10 mouse cellular contexts compared by ENCODE assay signal in the genomic region with DNA sequence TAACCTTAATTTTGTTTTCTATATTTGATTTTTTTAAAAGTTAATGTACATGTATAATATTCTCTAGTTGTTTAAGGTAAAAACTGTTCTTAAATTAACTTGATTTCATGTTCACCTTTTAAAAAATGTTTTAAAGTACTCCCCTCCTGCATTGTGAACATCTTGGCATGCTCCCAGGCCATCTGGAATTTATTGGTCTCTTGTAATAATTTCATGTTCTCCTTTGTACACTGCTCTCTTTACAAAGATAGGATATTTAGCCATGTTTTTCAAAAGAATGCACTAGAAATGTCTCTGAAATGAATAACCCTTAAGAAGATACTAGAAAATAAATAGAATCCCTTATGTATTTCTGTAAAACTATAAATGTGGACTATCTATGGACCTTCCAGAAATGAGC. TPM values are rescaled to one million over a fixed set of nuclear protein-coding genes. Genes with fewer than 3 reads are reported as not detected.
A peak's percentile ranks its signal among the peaks of the same experiment; 100 is the strongest.
DNase-seq lines count a peak whose midpoint lies in the region; ATAC-seq and TF ChIP-seq lines count a peak whose summit lies in the region.
"Had no signal": no experiment of that assay in that cellular context is flagged by ENCODE, and none has a peak within 500 bp of the region (broad histone marks: within the 10 kb centered on the region; RNA-seq: fewer than 3 reads in every experiment).

No protein-coding gene starts in this region.

- no peak overlapping the region for H3K9ac ChIP-seq in forebrain, embryonic 14.5 days (ENCODE audit: low read length)
- no peak overlapping the region for H3K9ac ChIP-seq in forebrain, embryonic 13.5 days
- H3K9ac ChIP-seq in intestine, embryonic 14.5 days (ENCODE audit: low read length) = peak overlapping the region; percentile 91
- H3K9ac ChIP-seq in midbrain, embryonic 13.5 days (replicated peaks) = no peak overlapping the region

- H3K4me2 ChIP-seq in forebrain, embryonic 14.5 days (ENCODE audit: low read length) = no peak overlapping the region
- H3K4me2 ChIP-seq in forebrain, embryonic 13.5 days = no peak overlapping the region
- peak overlapping the region; percentile 63 for H3K4me2 ChIP-seq in intestine, embryonic 14.5 days (ENCODE audit: low read length)
- H3K4me2 ChIP-seq in midbrain, embryonic 13.5 days (replicated peaks) = no peak overlapping the region

- H3K27ac ChIP-seq in forebrain, embryonic 14.5 days (ENCODE audit: low read depth, low read length) = no peak overlapping the region
- H3K27ac ChIP-seq in forebrain, embryonic 13.5 days = no peak overlapping the region
- H3K27ac ChIP-seq in intestine, embryonic 14.5 days (ENCODE audit: low read depth) = peak overlapping the region; percentile 98
- H3K27ac ChIP-seq in small intestine, adult 2 months (ENCODE audit: insufficient read depth, low read depth, low read length) = 0 out of 2 replicates have a peak overlapping the region, but pooled peaks have one; percentile 89
- H3K27ac ChIP-seq in midbrain, embryonic 13.5 days = no peak overlapping the region

- no peak overlapping the region for H3K4me3 ChIP-seq in forebrain, embryonic 14.5 days (ENCODE audit: low read depth, low read length)
- no peak overlapping the region for H3K4me3 ChIP-seq in forebrain, embryonic 13.5 days
- H3K4me3 ChIP-seq in lung, adult 2 months (replicated peaks; ENCODE audit: extremely low read depth, low read depth, low read length) = peak overlapping the region; percentile 34
- H3K4me3 ChIP-seq in intestine, embryonic 14.5 days (ENCODE audit: low read depth, low read length) = peak overlapping the region; percentile 83
- H3K4me3 ChIP-seq in small intestine, adult 2 months (ENCODE audit: low read depth, low read length) = no peak overlapping the region
- H3K4me3 ChIP-seq in midbrain, embryonic 13.5 days (replicated peaks) = no peak overlapping the region

- ATAC-seq in forebrain, embryonic 14.5 days = no peak
- no peak for ATAC-seq in forebrain, embryonic 13.5 days
- no peak for ATAC-seq in intestine, embryonic 14.5 days (replicated peaks; ENCODE audit: low FRiP score, low TSS enrichment, low read depth)
- ATAC-seq in midbrain, embryonic 13.5 days = no peak
- no peak for ATAC-seq in cerebellum, adult (ENCODE audit: insufficient number of reproducible peaks, low FRiP score, low TSS enrichment)

- no peaks in the 10 kb centered on the region for H3K9me3 ChIP-seq in forebrain, embryonic 14.5 days (replicated peaks; ENCODE audit: control insufficient read depth, low read length)
- no peaks in the 10 kb centered on the region for H3K9me3 ChIP-seq in forebrain, embryonic 13.5 days (replicated peaks)
- H3K9me3 ChIP-seq in intestine, embryonic 14.5 days (ENCODE audit: control insufficient read depth, low read length) = no peaks in the 10 kb centered on the region
- no peaks in the 10 kb centered on the region for H3K9me3 ChIP-seq in midbrain, embryonic 13.5 days

- peak; percentile 5 for DNase-seq in forebrain, embryonic 14.5 days (ENCODE audit: low spot score)
- DNase-seq in lung, adult 2 months = no peak
- DNase-seq in lung, postnatal 25 days (ENCODE audit: low spot score) = no peak
- DNase-seq in intestine, embryonic 14.5 days (ENCODE audit: low spot score) = no peak
- DNase-seq: midbrain, embryonic 14.5 days; spleen, adult 18-20 months had no signal

- TF ChIP-seq POLR2A in lung, adult 2 months (IDR thresholded peaks at IDR 0.05; ENCODE audit: borderline replicate concordance, extremely low read depth, low read depth, low read length) = no peak
- TF ChIP-seq POLR2A in small intestine, adult 2 months (IDR thresholded peaks at IDR 0.05; ENCODE audit: low read depth, low read length) = no peak

- no peaks in the 10 kb centered on the region for H3K27me3 ChIP-seq in forebrain, embryonic 14.5 days (replicated peaks; ENCODE audit: control insufficient read depth, insufficient read depth, low read length)
- no peaks in the 10 kb centered on the region for H3K27me3 ChIP-seq in forebrain, embryonic 13.5 days
- no peaks in the 10 kb centered on the region for H3K27me3 ChIP-seq in intestine, embryonic 14.5 days (replicated peaks; ENCODE audit: control insufficient read depth, insufficient read depth, low read length)
- H3K27me3 ChIP-seq in small intestine, adult 2 months (ENCODE audit: control insufficient read depth, insufficient read depth, low read length) = no peaks in the 10 kb centered on the region
- no peaks in the 10 kb centered on the region for H3K27me3 ChIP-seq in midbrain, embryonic 13.5 days

- H3K36me3 ChIP-seq in forebrain, embryonic 14.5 days (ENCODE audit: control insufficient read depth, insufficient read depth, low read length) = no peaks in the 10 kb centered on the region
- no peaks in the 10 kb centered on the region for H3K36me3 ChIP-seq in forebrain, embryonic 13.5 days (ENCODE audit: poor library complexity, severe bottlenecking)
- H3K36me3 ChIP-seq in intestine, embryonic 14.5 days (ENCODE audit: control insufficient read depth, insufficient read depth, low read length) = peaks cover 3% of the 10 kb centered on the region; the same call in 1 of the 2 replicates
- 0 out of 2 replicates have a peak, but pooled peaks cover 2% of the 10 kb centered on the region for H3K36me3 ChIP-seq in small intestine, adult 2 months (ENCODE audit: control insufficient read depth, insufficient read depth, low read length)
- H3K36me3 ChIP-seq in midbrain, embryonic 13.5 days = no peaks in the 10 kb centered on the region

- TF ChIP-seq CTCF in lung, adult 2 months (IDR thresholded peaks at IDR 0.05; ENCODE audit: insufficient read depth, low read length) = no peak
- no peak for TF ChIP-seq CTCF in small intestine, adult 2 months (IDR thresholded peaks at IDR 0.05; ENCODE audit: extremely low read depth, insufficient read length, insufficient replicate concordance, low read depth, low read length)

- H3K4me1 ChIP-seq in forebrain, embryonic 14.5 days (ENCODE audit: control insufficient read depth, insufficient read depth, low read length) = no peaks in the 10 kb centered on the region
- no peaks in the 10 kb centered on the region for H3K4me1 ChIP-seq in forebrain, embryonic 13.5 days
- H3K4me1 ChIP-seq in lung, adult 2 months (ENCODE audit: control insufficient read depth, insufficient read depth, low read length) = no peaks in the 10 kb centered on the region
- peaks cover 11% of the 10 kb centered on the region for H3K4me1 ChIP-seq in intestine, embryonic 14.5 days (replicated peaks; ENCODE audit: control insufficient read depth, insufficient read depth, low read length)
- no peaks in the 10 kb centered on the region for H3K4me1 ChIP-seq in small intestine, adult 2 months (ENCODE audit: control insufficient read depth, insufficient read depth, insufficient read length, low read length)
- no peaks in the 10 kb centered on the region for H3K4me1 ChIP-seq in midbrain, embryonic 13.5 days (replicated peaks)

RNA-seq across cellular contexts. Expression of a gene that starts 0.6 kb away (rescaled TPM):
- polyA plus RNA-seq in forebrain, embryonic 14.5 days (2014; fragmentation: Nextera tagmentation; extraction: Ambion mirVana) = 119 and 157 TPM in 2 replicates
- polyA plus RNA-seq in forebrain, embryonic 13.5 days (2015; fragmentation: Nextera tagmentation; extraction: Ambion mirVana) = 94.5 and 101 TPM in 2 replicates
- polyA plus RNA-seq in lung, adult 2 months (2012; rRNA removed) = 94.4 and 128 TPM in 2 replicates
- 1,853 and 2,064 TPM in 2 replicates for polyA plus RNA-seq in intestine, embryonic 14.5 days (2014; fragmentation: Nextera tagmentation; extraction: Ambion mirVana)
- 29.3 and 30.3 TPM in 2 replicates for polyA plus RNA-seq in small intestine, adult 2 months (2012; rRNA removed)
- 141 and 184 TPM in 2 replicates for polyA plus RNA-seq in midbrain, embryonic 13.5 days (2015; fragmentation: Nextera tagmentation; extraction: Ambion mirVana)

Comparison
In these comparisons a context has a peak if more than half of its experiments do, and no peak if none do; other contexts are left out.
1. H3K27ac ChIP-seq: peak in intestine, embryonic 14.5 days (single experiment) and small intestine, adult 2 months (single experiment); none in forebrain, embryonic 14.5 days (single experiment), forebrain, embryonic 13.5 days (single experiment) and midbrain, embryonic 13.5 days (single experiment).
2. H3K4me3 ChIP-seq: peak in lung, adult 2 months (single experiment) and intestine, embryonic 14.5 days (single experiment); none in forebrain, embryonic 14.5 days (single experiment), forebrain, embryonic 13.5 days (single experiment), small intestine, adult 2 months (single experiment) and midbrain, embryonic 13.5 days (single experiment).
3. RNA of a gene that starts 0.6 kb away (polyA plus RNA-seq): 1,853 to 2,064 TPM in intestine, embryonic 14.5 days; 141 to 184 TPM in midbrain, embryonic 13.5 days, 94.4 to 128 TPM in lung, adult 2 months, 119 to 157 TPM in forebrain, embryonic 14.5 days, 94.5 to 101 TPM in forebrain, embryonic 13.5 days and 29.3 to 30.3 TPM in small intestine, adult 2 months; every median in the first group is over 10 times any median in the second.